Mouse (Mus musculus) adrenal gland, postnatal 0 days (tissue): ENCODE measurements around the gene Egln1. TPM values are rescaled to one million over a fixed set of nuclear protein-coding genes. Genes with fewer than 3 reads are reported as not detected.

Experiments
- polyA plus RNA-seq: library from polyadenylated mRNA; unstranded; fragments of >200 nt; fragmentation: Nextera tagmentation; extraction: Ambion mirVana; gene quantifications from 2 replicates; pipeline ENCODE4 v1.2.1, GENCODE M21; 2015

The Egln1 gene
- 6.5 and 7.8 TPM in 2 replicates for polyA plus RNA-seq

GRCm38 (mm10) chr8:124949209-124950068 lies at the start of gene Egln1:
Egln1 (minus strand) TSS chr8:124949324.

GRCm38 (mm10) chr8:124897386-124898250 lies 51.5 kb downstream of the Egln1 start, which contains the start of the genes Exoc8 and Sprtn:
Exoc8 (minus strand) TSS chr8:124897705.
Sprtn (plus strand) TSS chr8:124897886.

GRCm38 (mm10) chr8:124862321-124863162 lies 86.6 kb downstream of the Egln1 start, which contains the start of the genes Gnpat and 2810004N23Rik:
Gnpat (plus strand) TSS chr8:124863033.
2810004N23Rik (minus strand) TSS chr8:124863120.

Other genes with a start within 250 kb of the Egln1 start
- 23.0 and 32.6 TPM in 2 replicates for gene Ttc13, start 227.3 kb downstream of the Egln1 start, polyA plus RNA-seq
- gene Arv1, start 227.2 kb downstream of the Egln1 start, polyA plus RNA-seq = 13.8 and 17.3 TPM in 2 replicates
- 2.3 and 10.9 TPM in 2 replicates for gene Fam89a, start 197.5 kb downstream of the Egln1 start, polyA plus RNA-seq
- 0.79 and 3.3 TPM in 2 replicates for gene Trim67, start 156.2 kb downstream of the Egln1 start, polyA plus RNA-seq
- 40.0 and 69.3 TPM in 2 replicates for gene Gnpat, start 86.3 kb downstream of the Egln1 start, polyA plus RNA-seq
- 25.1 and 32.5 TPM in 2 replicates for gene 2810004N23Rik, start 86.2 kb downstream of the Egln1 start, polyA plus RNA-seq
- 3.9 and 4.8 TPM in 2 replicates for gene Exoc8, start 51.6 kb downstream of the Egln1 start, polyA plus RNA-seq
- 6.5 and 8.7 TPM in 2 replicates for gene Sprtn, start 51.4 kb downstream of the Egln1 start, polyA plus RNA-seq
- gene Tsnax, start 63.7 kb upstream of the Egln1 start, polyA plus RNA-seq = 68.4 and 97.8 TPM in 2 replicates
- gene Disc1, start 104.9 kb upstream of the Egln1 start, polyA plus RNA-seq = 0.46 and 1.2 TPM in 2 replicates